Mouse (Mus musculus) lung, embryonic 14.5 days (tissue): Measurements from ENCODE around the gene Ppm1m. TPM values are rescaled to one million over a fixed set of nuclear protein-coding genes. Genes with fewer than 3 reads are reported as not detected.

ENCODE experiments used
- ATAC-seq: fragments of 200-750 bp; cut with Nextera tagmentation; 2 replicates; pipeline ENCODE4 v1.8.0; 2017; ENCODE audit warnings: mild to moderate bottlenecking, moderate TSS enrichment, moderate library complexity; ENCODE audit not compliant: insufficient read depth
- DNase-seq: peaks from one replicate; pipeline ENCODE4 v3.0.0-alpha.2; 2015
- H3K27ac ChIP-seq: fragments of 300-500 bp; sonication (generic); 2 replicates; pipeline ENCODE4 v1.5.1; 2014; ENCODE audit warnings: low read depth, mild to moderate bottlenecking, moderate library complexity
- H3K27me3 ChIP-seq: fragments of 300-500 bp; sonication (generic); 2 replicates; pipeline ENCODE4 v1.6.1; 2014; ENCODE audit warnings: low read length, control low read depth; ENCODE audit not compliant: insufficient read depth
- H3K36me3 ChIP-seq: fragments of 300-500 bp; sonication (generic); 2 replicates; pipeline ENCODE4 v1.6.1; 2014; ENCODE audit warnings: control low read depth; ENCODE audit not compliant: insufficient read depth
- H3K4me1 ChIP-seq: fragments of 300-500 bp; sonication (generic); 2 replicates; pipeline ENCODE4 v1.6.1; 2014; ENCODE audit warnings: antibody characterized with exemption, control low read depth; ENCODE audit not compliant: insufficient read depth
- H3K4me2 ChIP-seq: fragments of 300-500 bp; sonication (generic); 2 replicates; pipeline ENCODE4 v1.6.1; 2014; ENCODE audit warnings: mild to moderate bottlenecking
- H3K4me3 ChIP-seq: fragments of 300-500 bp; sonication (generic); 2 replicates; pipeline ENCODE4 v1.5.1; 2014; ENCODE audit warnings: low read depth, low read length
- H3K9ac ChIP-seq: fragments of 300-500 bp; sonication (generic); 2 replicates; pipeline ENCODE4 v1.6.1; 2014
- H3K9me3 ChIP-seq: fragments of 300-500 bp; sonication (generic); 2 replicates; pipeline ENCODE4 v1.6.1; 2016; ENCODE audit warnings: low read depth, low read length, control low read depth
- CTCF ChIP-seq: IDR thresholded peaks from 2 replicates; pipeline ENCODE4 v1.5.1; 2016; ENCODE audit warnings: antibody characterized with exemption, low read depth
- WGBS: fragments of 180-500 bp; shearing (Covaris S2); extraction: QIAGEN DNeasy Blood & Tissue Kit; methylation state at CpG from one replicate; pipeline ENCODE4 v1.1.7; 2014; 5-methylcytosine and 5-hydroxymethylcytosine counted together
- microRNA counts: library from miRNA; unstranded; fragments of <30 nt; microRNA quantifications from one replicate; lab custom pipeline; 2016
- microRNA-seq: library from miRNA; unstranded; fragments of <30 nt; microRNA quantifications from one replicate; pipeline ENCODE4, GENCODE M21; 2016; ENCODE audit warnings: borderline number of aligned reads
- polyA plus RNA-seq: library from polyadenylated mRNA; unstranded; fragments of >200 nt; fragmentation: Nextera tagmentation; extraction: Ambion mirVana; gene quantifications from 2 replicates; pipeline ENCODE4 v1.2.1, GENCODE M21; 2014

Ppm1m gene
- polyA plus RNA-seq, 1 experiment from 2014 or later, result 55.0 TPM

DNA sequence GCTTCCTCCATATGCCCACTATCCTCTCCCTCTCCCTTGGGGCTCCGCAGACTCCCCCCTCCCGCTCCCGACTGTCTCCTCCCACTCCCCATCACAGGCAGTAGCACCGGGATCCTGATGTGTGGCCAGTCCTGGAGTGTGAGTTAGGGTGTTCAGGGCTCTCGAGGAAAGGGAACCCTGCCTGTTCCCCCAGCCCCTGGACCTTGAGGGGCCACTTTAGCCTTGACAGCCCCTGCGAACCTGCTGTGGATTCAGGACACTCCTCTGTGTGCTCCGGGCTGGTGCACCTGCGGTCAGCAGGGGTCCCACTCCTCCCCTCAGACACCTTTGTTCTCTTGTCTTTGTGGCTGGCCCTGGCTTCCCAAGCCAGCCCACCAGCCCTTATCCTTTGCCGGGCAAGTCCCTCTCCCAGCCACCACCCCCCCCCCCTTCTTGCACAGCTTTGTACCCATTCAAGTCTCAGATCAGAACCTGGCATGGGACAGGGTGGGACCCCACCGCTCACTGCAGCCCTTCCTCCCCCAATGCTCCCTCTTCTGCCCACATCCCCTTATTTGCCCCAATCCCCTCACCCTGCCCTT, 51.6 kb downstream of the Ppm1m start:
- WGBS, result 3% methylated on average over 10 of the region's 10 CpGs
- Histone ChIP-seq H3K36me3 (no peaks in the 10 kb centered on the region), H3K4me1 (no peaks in the 10 kb centered on the region), H3K9ac (peak overlapping the region; percentile 6; the same call in 1 of the 2 replicates), H3K27me3 (peaks cover 40% of the 10 kb centered on the region), H3K9me3 (no peaks in the 10 kb centered on the region), H3K4me2 (peak overlapping the region; percentile 65), H3K4me3 (peak overlapping the region; percentile 34; the same call in 1 of the 2 replicates), H3K27ac (no peak overlapping the region)
- ATAC-seq (peak; percentile 32; the same call in 1 of the 2 replicates), DNase-seq (no peak)
- TF ChIP-seq CTCF, result no peak

DNA sequence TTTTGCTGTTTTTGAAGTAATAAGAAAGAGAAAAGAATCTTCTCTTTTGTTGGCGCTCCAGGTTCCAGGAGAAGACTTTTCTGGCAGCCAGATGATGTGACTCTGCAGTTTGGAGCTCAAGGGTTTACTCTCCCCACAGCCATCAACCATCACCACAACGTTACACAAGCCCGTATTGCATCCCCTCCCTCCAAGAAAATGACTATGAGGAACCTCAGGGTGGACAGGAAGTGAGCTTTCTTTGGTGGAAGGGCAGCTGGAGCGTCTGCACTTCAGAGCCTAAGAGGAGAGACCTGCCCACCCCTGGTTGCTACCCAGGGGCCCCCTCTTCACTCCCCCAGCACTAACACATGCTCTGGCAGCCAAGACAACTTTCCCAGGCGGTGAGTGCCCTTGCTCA, 52.3 kb downstream of the Ppm1m start:
- H3K27ac ChIP-seq, result no peak overlapping the region
- no peak overlapping the region for H3K4me2 ChIP-seq
- DNase-seq (no peak), ATAC-seq (no peak)
- 21% methylated on average over 5 of the region's 5 CpGs for WGBS
- H3K4me3 ChIP-seq, result no peak overlapping the region
- H3K36me3 ChIP-seq, result no peaks in the 10 kb centered on the region
- peaks cover 40% of the 10 kb centered on the region for H3K27me3 ChIP-seq
- TF ChIP-seq CTCF, result no peak
- H3K9ac ChIP-seq, result no peak overlapping the region
- no peaks in the 10 kb centered on the region for H3K4me1 ChIP-seq
- no peaks in the 10 kb centered on the region for H3K9me3 ChIP-seq

GRCm38 (mm10) chr9:106145582-106145981, 54.0 kb downstream of the Ppm1m start:
- Histone ChIP-seq H3K4me1 (no peaks in the 10 kb centered on the region), H3K27ac (no peak overlapping the region), H3K9me3 (no peaks in the 10 kb centered on the region), H3K27me3 (peaks cover 38% of the 10 kb centered on the region), H3K36me3 (no peaks in the 10 kb centered on the region), H3K9ac (no peak overlapping the region), H3K4me2 (no peak overlapping the region), H3K4me3 (no peak overlapping the region)
- DNase-seq (no peak), ATAC-seq (no peak)
- 82% methylated on average over 2 of the region's 2 CpGs for WGBS
- no peak for TF ChIP-seq CTCF

MicroRNAs encoded within 50 kb of the gene (microRNA counts, 519-probe panel; counts per million panel counts)
- microRNA mmu-let-7g (lab: Ali Mortazavi, UCI), result 5,324 counts per million, percentile 98 among the panel's probes with 10 or more counts

Small RNA genes lying within 50 kb of the gene (microRNA-seq; reads per million reads assigned to microRNA genes)
- gene Mir135a-1 (1.7 reads per million), gene Mirlet7g (62,579 reads per million, percentile 100 among the genes with 10 or more reads in this experiment)

Other genes with a start within 250 kb of the Ppm1m start
- gene Col6a5, start 239.1 kb downstream of the Ppm1m start, polyA plus RNA-seq, result 0.04 and 0.24 TPM in 2 replicates
- gene Col6a4, start 103.0 kb downstream of the Ppm1m start, polyA plus RNA-seq, result 0.95 and 1.0 TPM in 2 replicates
- gene Glyctk, start 41.6 kb downstream of the Ppm1m start, polyA plus RNA-seq, result 1.5 and 1.6 TPM in 2 replicates
- gene Wdr82, start 28.8 kb downstream of the Ppm1m start, polyA plus RNA-seq, result 26.7 and 26.9 TPM in 2 replicates
- gene Twf2, start 3.4 kb upstream of the Ppm1m start, polyA plus RNA-seq, result 77.0 and 78.1 TPM in 2 replicates
- gene Tlr9, start 22.9 kb upstream of the Ppm1m start, polyA plus RNA-seq, result 0.08 and 0.09 TPM in 2 replicates
- 104 and 110 TPM in 2 replicates for gene Alas1, start 48.9 kb upstream of the Ppm1m start, polyA plus RNA-seq
- 27.1 and 29.5 TPM in 2 replicates for gene Poc1a, start 81.3 kb upstream of the Ppm1m start, polyA plus RNA-seq
- gene Dusp7, start 168.9 kb upstream of the Ppm1m start, polyA plus RNA-seq, result 23.9 and 27.3 TPM in 2 replicates
- gene Rpl29, start 229.7 kb upstream of the Ppm1m start, polyA plus RNA-seq, result 1,268 and 1,276 TPM in 2 replicates
- gene Acy1, start 238.6 kb upstream of the Ppm1m start, polyA plus RNA-seq, result 33.2 and 34.9 TPM in 2 replicates
- gene Abhd14b, start 247.7 kb upstream of the Ppm1m start, polyA plus RNA-seq, result 10.0 and 11.0 TPM in 2 replicates
- gene Abhd14a, start 247.9 kb upstream of the Ppm1m start, polyA plus RNA-seq, result 46.0 and 48.4 TPM in 2 replicates